Mouse (Mus musculus) kidney, adult 2 months (tissue): Measurements from ENCODE around the gene Hemk1.
A peak's percentile ranks its signal among the peaks of the same experiment; 100 is the strongest.

Experiments
- CTCF ChIP-seq: fragments of 200-500 bp; conservative IDR thresholded peaks from 2 replicates; pipeline ENCODE4 v1.5.1; 2011; ENCODE audit warnings: low read depth, mild to moderate bottlenecking, control low read depth, low read length, moderate library complexity, mixed read lengths; ENCODE audit not compliant: insufficient read depth, insufficient read length
- POLR2A ChIP-seq: fragments of 200-500 bp; IDR thresholded peaks from one replicate; pipeline ENCODE4 v1.6.1; 2011; ENCODE audit warnings: low read depth, low read length, control low read depth

- peak; percentile 80 for TF ChIP-seq CTCF
- no peak for TF ChIP-seq POLR2A
Observed at GRCm38 (mm10) chr9:107366644-107367043, 28.5 kb upstream of the Hemk1 start.
